Mouse (Mus musculus): ENCODE data around the gene Nkrf. TPM values are rescaled to one million over a fixed set of nuclear protein-coding genes. Genes with fewer than 3 reads are reported as not detected.
"Not testable (repeated sequence)": the region's sequence is repeated elsewhere in the genome, so short reads cannot be mapped to it uniquely, and the experiment has no call there.

The Nkrf gene
- polyA plus RNA-seq, 1 experiment: 0.80 TPM

DNA sequence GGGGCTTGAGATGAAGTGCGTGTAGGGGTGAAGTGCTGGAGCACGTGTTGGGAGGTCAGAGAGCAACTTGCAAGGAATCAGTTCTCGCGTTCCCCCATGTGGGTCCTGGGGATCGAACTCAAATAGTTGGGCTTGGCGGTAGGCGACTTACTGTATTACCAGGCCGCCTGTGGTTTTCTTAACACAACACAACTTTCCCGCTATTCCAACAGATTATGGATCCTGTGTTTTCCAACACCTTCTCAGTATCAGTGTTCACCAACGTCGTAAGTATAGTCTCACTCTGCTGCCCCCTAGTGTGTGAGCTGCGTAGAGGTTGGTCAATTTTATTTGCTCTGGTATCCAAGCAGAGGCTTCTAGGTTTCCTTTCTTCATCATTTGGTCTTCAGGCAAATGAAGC is 8.6 kb upstream of the Nkrf start:
- no peaks in the 10 kb centered on the region; the same call in 1 of the 2 replicates for H3K4me1 ChIP-seq (ENCODE audit: control insufficient read depth, insufficient read depth, low read length)
- H3K4me3 ChIP-seq (replicated peaks; ENCODE audit: extremely low read depth, low read depth, low read length): no peak overlapping the region
- DNase-seq: peak; percentile 26
- TF ChIP-seq POLR2A (IDR thresholded peaks at IDR 0.05; ENCODE audit: borderline replicate concordance, extremely low read depth, low read depth, low read length): no peak
- 42% methylated on average over 12 of the region's 12 CpGs for WGBS

DNA sequence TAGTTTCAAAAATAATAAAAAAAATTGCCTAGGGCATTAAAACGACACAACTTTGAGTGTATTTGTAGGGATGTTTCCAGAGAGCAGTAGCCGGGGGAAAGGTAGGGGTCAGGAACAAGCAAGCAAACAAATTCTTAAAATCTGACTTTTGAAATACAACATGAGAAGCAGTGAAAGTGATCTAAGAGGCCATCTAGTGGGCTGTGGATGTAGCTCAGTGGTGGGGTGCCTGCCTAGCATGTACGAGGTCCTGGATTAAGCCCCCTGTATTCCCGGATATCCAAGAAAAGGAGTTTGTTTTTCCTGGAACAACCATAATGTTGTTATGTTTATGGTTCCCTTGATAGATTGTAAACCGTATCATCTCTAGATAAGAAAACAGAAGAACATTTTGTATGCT is 3.8 kb upstream of the Nkrf start:
- H3K4me3 ChIP-seq (replicated peaks; ENCODE audit: extremely low read depth, low read depth, low read length): no peak overlapping the region
- 36% methylated on average over 5 of the region's 5 CpGs for WGBS
- DNase-seq: no peak
- H3K4me1 ChIP-seq (ENCODE audit: control insufficient read depth, insufficient read depth, low read length): peaks cover 3% of the 10 kb centered on the region; the same call in 1 of the 2 replicates
- TF ChIP-seq CTCF (IDR thresholded peaks at IDR 0.05; ENCODE audit: insufficient read depth, low read length) (peak; percentile 11; the same call in 1 of the 2 replicates), POLR2A (IDR thresholded peaks at IDR 0.05; ENCODE audit: borderline replicate concordance, extremely low read depth, low read depth, low read length) (no peak)

DNA sequence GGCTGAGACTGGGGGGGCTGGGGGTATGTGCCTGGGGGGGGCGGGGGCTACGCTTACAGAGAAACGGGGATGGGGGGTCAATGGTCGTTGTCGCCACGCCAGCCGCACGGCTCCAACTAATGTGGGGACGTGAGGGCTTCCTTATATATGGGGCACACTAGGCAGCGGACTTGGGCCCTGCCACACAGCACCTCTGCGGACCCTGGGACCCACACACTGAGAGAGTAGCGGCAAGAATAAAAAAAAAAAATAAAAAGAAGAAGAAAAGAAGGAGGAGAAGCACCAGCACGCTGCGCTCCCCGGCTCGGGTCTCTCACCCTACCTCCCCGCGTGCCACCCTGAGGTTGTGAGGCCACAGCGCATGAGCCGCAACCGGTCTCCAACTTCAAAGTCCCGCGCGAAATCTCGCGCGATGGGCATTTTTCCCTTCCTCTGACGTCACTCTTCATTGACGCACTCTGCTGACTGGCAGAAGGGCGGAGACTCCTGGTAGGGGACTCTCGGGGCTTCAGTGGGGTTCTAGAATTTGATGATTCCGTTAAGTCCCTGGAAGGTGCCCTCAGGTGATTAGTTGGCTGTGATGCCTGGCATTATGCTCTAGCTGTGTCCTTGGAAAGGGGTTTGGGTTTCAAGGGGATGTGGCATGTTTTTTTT is 543 bp upstream of the Nkrf start:
- TF ChIP-seq CTCF (IDR thresholded peaks at IDR 0.05; ENCODE audit: insufficient read depth, low read length) (no peak), POLR2A (IDR thresholded peaks at IDR 0.05; ENCODE audit: borderline replicate concordance, extremely low read depth, low read depth, low read length) (peak; percentile 93)
- peaks cover 3% of the 10 kb centered on the region; the same call in 1 of the 2 replicates for H3K4me1 ChIP-seq (ENCODE audit: control insufficient read depth, insufficient read depth, low read length)
- peak; percentile 85 for DNase-seq
- 37% methylated on average over 31 of the region's 32 CpGs for WGBS
- peak overlapping the region; percentile 78 for H3K4me3 ChIP-seq (replicated peaks; ENCODE audit: extremely low read depth, low read depth, low read length)

DNA sequence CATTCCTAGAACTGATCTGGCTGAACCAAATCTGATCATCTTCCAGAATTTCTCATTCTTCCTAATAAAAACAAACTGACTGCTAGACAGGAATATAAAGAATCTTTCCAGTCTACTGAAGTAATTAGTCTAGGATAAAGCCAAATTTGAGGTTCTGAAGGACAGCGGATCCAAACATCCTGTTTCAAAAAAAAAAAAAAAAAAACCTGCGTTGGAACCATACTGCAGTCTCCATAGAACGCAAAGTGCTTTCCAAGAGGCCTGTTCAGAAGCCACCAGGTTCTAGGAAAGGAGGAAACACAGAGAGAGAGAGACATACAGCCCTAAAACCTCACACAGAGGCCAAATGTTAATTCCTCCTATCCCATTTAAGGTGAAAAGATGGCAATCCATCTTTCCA is 1.0 kb downstream of the Nkrf start:
- no peak for TF ChIP-seq POLR2A (IDR thresholded peaks at IDR 0.05; ENCODE audit: borderline replicate concordance, extremely low read depth, low read depth, low read length)
- no peak for TF ChIP-seq CTCF (IDR thresholded peaks at IDR 0.05; ENCODE audit: insufficient read depth, low read length)
- no peak overlapping the region for H3K4me3 ChIP-seq (replicated peaks; ENCODE audit: extremely low read depth, low read depth, low read length)
- no peak for DNase-seq
- WGBS: 37% methylated on average over 3 of the region's 3 CpGs
- H3K4me1 ChIP-seq (ENCODE audit: control insufficient read depth, insufficient read depth, low read length): peaks cover 3% of the 10 kb centered on the region; the same call in 1 of the 2 replicates

DNA sequence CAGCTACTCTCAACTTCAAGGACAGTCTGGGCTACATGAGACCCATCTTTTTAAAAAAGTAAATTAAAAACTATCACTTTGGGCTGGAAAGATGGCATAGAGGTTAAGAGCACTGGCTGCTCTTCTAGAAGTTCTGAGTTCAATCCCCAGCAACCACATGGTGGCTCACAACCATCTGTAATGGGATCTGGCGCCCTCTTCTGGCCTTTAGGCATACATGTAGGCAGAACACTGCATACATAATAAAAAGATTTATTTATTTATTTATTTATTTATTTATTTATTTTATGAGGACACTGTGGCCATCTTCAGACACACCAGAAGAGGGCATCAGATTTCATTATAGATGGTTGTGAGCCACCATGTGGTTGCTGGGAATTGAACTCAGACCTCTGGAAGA is 3.8 kb downstream of the Nkrf start:
- H3K4me1 ChIP-seq (ENCODE audit: control insufficient read depth, insufficient read depth, low read length); DNase-seq; H3K4me3 ChIP-seq (replicated peaks; ENCODE audit: extremely low read depth, low read depth, low read length): not testable (repeated sequence)
- WGBS: 39% methylated on average over 1 of the region's 1 CpGs

DNA sequence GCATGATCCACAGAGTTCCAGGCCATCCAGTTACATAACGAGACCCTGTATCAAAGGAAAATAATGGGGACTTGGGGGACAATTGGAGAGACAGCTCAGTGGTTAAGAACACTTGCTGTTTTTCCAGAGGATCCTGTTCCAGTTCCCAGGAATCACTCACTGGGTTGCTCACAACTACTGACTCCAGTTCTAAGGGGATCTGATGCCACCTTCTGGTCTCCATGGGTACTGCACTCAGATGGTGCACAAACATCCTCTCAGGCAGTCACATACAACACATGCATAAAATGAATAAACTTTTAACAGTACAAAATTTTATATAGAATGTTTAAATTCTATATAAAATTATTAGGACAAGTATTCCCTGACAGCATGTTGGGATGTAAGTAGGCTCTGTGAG is 18.0 kb downstream of the Nkrf start:
- WGBS: 86% methylated on average over 1 of the region's 1 CpGs
- Histone ChIP-seq H3K4me1 (ENCODE audit: control insufficient read depth, insufficient read depth, low read length) (no peaks in the 10 kb centered on the region), H3K4me3 (replicated peaks; ENCODE audit: extremely low read depth, low read depth, low read length) (no peak overlapping the region)
- TF ChIP-seq POLR2A (IDR thresholded peaks at IDR 0.05; ENCODE audit: borderline replicate concordance, extremely low read depth, low read depth, low read length) (no peak), CTCF (IDR thresholded peaks at IDR 0.05; ENCODE audit: insufficient read depth, low read length) (0 out of 2 replicates have a peak, but pooled peaks have one; percentile 3)
- DNase-seq: no peak

DNA sequence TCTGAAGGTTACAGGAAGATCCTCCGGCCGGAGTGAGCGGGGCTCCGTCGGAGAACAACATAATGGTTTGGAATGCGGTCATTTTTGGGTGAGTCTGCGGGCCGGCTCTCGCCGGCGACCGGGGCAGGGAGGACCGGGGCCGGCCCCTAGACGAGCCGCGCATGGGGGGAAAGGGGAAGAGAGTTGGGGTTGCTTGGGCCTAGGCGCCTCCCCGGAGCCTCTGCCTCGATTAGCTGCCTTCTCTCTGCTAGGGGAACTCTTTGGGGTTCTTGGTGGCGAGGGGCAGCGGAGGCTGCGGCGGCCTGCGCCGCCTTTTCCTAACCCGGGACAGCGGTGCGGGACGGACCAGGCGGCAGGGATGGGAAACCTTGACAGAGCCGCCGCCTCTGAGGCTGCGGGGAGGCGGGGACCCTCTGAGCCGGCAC is 28.0 kb downstream of the Nkrf start:
- no peak for DNase-seq
- Histone ChIP-seq H3K4me1 (ENCODE audit: control insufficient read depth, insufficient read depth, low read length) (peaks cover 3% of the 10 kb centered on the region), H3K4me3 (replicated peaks; ENCODE audit: extremely low read depth, low read depth, low read length) (peak overlapping the region; percentile 87)
- WGBS: 15% methylated on average over 36 of the region's 36 CpGs
- TF ChIP-seq CTCF (IDR thresholded peaks at IDR 0.05; ENCODE audit: insufficient read depth, low read length) (no peak), POLR2A (IDR thresholded peaks at IDR 0.05; ENCODE audit: borderline replicate concordance, extremely low read depth, low read depth, low read length) (no peak)

DNA sequence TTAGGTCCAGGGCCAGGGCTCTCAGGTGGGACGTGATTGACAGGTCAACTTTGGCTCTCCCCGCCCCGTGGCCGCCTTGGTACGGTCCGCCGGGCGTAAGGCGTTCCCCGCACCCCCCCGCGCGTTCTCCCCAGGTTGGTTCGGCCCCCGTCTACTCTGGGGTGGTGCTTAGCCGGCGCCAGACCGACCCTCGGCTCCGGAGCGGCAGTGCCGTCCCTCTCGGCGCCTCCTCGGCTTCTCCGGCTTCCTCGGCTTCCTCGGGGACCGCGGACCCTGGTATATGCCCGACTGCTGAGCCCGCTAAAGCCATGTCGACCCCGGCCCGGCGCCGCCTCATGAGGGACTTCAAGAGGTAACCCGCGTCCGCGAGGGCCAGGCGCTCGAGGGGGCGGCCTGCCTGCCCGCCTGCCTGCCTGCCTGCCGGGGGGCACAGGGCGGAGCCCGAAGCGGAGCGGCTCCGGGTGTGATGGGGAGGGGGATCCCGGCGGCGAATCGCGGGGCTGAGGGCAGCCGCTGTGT is 28.5 kb downstream of the Nkrf start:
- peak; percentile 83 for DNase-seq
- TF ChIP-seq POLR2A (IDR thresholded peaks at IDR 0.05; ENCODE audit: borderline replicate concordance, extremely low read depth, low read depth, low read length) (peak; percentile 90), CTCF (IDR thresholded peaks at IDR 0.05; ENCODE audit: insufficient read depth, low read length) (no peak)
- Histone ChIP-seq H3K4me1 (ENCODE audit: control insufficient read depth, insufficient read depth, low read length) (peaks cover 3% of the 10 kb centered on the region), H3K4me3 (replicated peaks; ENCODE audit: extremely low read depth, low read depth, low read length) (peak overlapping the region; percentile 87)
- WGBS: 21% methylated on average over 57 of the region's 57 CpGs

DNA sequence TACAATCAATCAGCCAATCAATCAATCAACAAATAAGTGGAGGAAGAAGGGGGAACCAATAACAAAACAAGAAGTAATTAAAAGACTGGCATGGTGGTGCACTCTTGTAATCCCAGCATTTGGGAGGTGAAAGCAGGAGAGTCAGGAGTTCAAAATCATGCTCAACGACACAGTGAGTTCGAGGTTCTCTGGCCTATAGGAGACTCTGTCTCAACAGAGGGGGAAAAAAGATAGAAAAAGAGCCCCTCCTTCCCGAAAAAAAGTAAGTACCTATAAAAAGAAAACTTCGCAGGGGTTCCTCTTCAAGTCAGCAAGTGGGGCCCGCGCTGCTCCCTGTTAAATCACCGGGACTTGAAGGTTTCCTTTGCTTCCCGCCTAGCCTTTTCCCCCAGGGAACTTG is 28.9 kb downstream of the Nkrf start, which contains the start of the genes Ube2a and C330007P06Rik:
Gene Ube2a (plus strand): TSS at position 136 of the 400 bp plus-strand sequence.
Gene C330007P06Rik (minus strand): TSS at position 347 of the 400 bp plus-strand sequence.
- no peak for TF ChIP-seq CTCF (IDR thresholded peaks at IDR 0.05; ENCODE audit: insufficient read depth, low read length)
- no peak for TF ChIP-seq POLR2A (IDR thresholded peaks at IDR 0.05; ENCODE audit: borderline replicate concordance, extremely low read depth, low read depth, low read length)
- DNase-seq: no peak
- Histone ChIP-seq H3K4me1 (ENCODE audit: control insufficient read depth, insufficient read depth, low read length) (peaks cover 3% of the 10 kb centered on the region), H3K4me3 (replicated peaks; ENCODE audit: extremely low read depth, low read depth, low read length) (peak within 1 kb of the TSS; percentile 87)
- 33% methylated on average over 8 of the region's 8 CpGs for WGBS

DNA sequence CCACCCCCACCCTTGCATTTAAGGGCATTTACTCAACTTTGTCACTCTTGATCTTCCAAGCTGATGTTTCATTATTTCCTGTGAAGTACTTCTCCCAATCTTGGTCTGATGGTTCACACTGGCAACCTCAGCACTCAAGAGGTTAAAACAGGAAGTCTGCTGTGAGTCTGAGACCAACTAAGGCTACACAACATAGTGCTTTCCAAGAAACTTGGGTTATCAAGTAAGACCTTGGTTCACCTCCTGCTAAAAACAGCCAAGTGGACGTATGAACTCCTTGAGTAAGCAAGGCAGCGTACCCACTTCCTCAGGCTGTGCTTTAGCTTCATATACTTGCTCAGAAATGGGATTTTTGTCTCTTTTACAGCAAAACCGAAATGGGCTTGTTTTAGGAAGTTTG is 32.3 kb downstream of the Nkrf start:
- DNase-seq: no peak
- TF ChIP-seq CTCF (IDR thresholded peaks at IDR 0.05; ENCODE audit: insufficient read depth, low read length): no peak
- no peak overlapping the region for H3K4me3 ChIP-seq (replicated peaks; ENCODE audit: extremely low read depth, low read depth, low read length)
- H3K4me1 ChIP-seq (ENCODE audit: control insufficient read depth, insufficient read depth, low read length): no peaks in the 10 kb centered on the region; the same call in 1 of the 2 replicates
- 61% methylated on average over 3 of the region's 3 CpGs for WGBS

Measured in lung, adult 2 months (tissue).